Mouse (Mus musculus): ENCODE measurements around the gene Olfr365. TPM values are rescaled to one million over a fixed set of nuclear protein-coding genes. Genes with fewer than 3 reads are reported as not detected.

Gene Olfr365
- polyA plus RNA-seq (2016; fragmentation: Nextera tagmentation; extraction: Ambion mirVana): not detected in 2 replicates

GRCm38 (mm10) chr2:37187898-37188297 is at the start of gene Olfr365:
Olfr365 (plus strand) TSS chr2:37188198.
- Histone ChIP-seq H3K4me1 (replicated peaks) (no peaks in the 10 kb centered on the region), H3K4me3 (replicated peaks) (no peak within 1 kb of the TSS), H3K27me3 (no peaks in the 10 kb centered on the region), H3K9me3 (peaks cover 5% of the 10 kb centered on the region; the same call in 1 of the 2 replicates), H3K9ac (replicated peaks) (no peak within 1 kb of the TSS), H3K27ac (no peak within 1 kb of the TSS), H3K4me2 (no peak within 1 kb of the TSS), H3K36me3 (no peaks in the 10 kb centered on the region)
- 80% methylated on average over 3 of the region's 3 CpGs for WGBS
- ATAC-seq (ENCODE audit: insufficient number of reproducible peaks, insufficient read depth, low FRiP score, low TSS enrichment, low read depth): no peak

GRCm38 (mm10) chr2:37139022-37139421 is 49.0 kb upstream of the Olfr365 start, which contains the start of gene Olfr364-ps1:
Olfr364-ps1 (plus strand) TSS chr2:37139322.
- Histone ChIP-seq H3K36me3 (no peaks in the 10 kb centered on the region), H3K27me3 (no peaks in the 10 kb centered on the region), H3K27ac (no peak within 1 kb of the TSS), H3K9me3 (peaks cover 21% of the 10 kb centered on the region), H3K9ac (replicated peaks) (no peak within 1 kb of the TSS), H3K4me2 (no peak within 1 kb of the TSS), H3K4me1 (replicated peaks) (no peaks in the 10 kb centered on the region), H3K4me3 (replicated peaks) (no peak within 1 kb of the TSS)
- ATAC-seq (ENCODE audit: insufficient number of reproducible peaks, insufficient read depth, low FRiP score, low TSS enrichment, low read depth): no peak
- 82% methylated on average over 3 of the region's 3 CpGs for WGBS

- Histone ChIP-seq H3K9me3 (peaks cover 13% of the 10 kb centered on the region; the same call in 1 of the 2 replicates), H3K27ac (no peak within 1 kb of the TSS), H3K4me1 (replicated peaks) (no peaks in the 10 kb centered on the region), H3K36me3 (no peaks in the 10 kb centered on the region), H3K9ac (replicated peaks) (no peak within 1 kb of the TSS), H3K4me3 (replicated peaks) (no peak within 1 kb of the TSS), H3K4me2 (no peak within 1 kb of the TSS), H3K27me3 (no peaks in the 10 kb centered on the region)
- no peak for ATAC-seq (ENCODE audit: insufficient number of reproducible peaks, insufficient read depth, low FRiP score, low TSS enrichment, low read depth)
Observed at GRCm38 (mm10) chr2:37211274-37211673, 23.3 kb downstream of the Olfr365 start, which contains the start of gene Olfr366. Olfr366 (plus strand) TSS chr2:37211574.

Other genes starting within 250 kb of the Olfr365 start
- not detected in 2 replicates for gene Olfr357, start 194.4 kb upstream of the Olfr365 start, polyA plus RNA-seq (2016; fragmentation: Nextera tagmentation; extraction: Ambion mirVana)
- gene Olfr358, start 178.9 kb upstream of the Olfr365 start, polyA plus RNA-seq (2016; fragmentation: Nextera tagmentation; extraction: Ambion mirVana): not detected in 2 replicates
- not detected in 2 replicates for gene Olfr360, start 122.5 kb upstream of the Olfr365 start, polyA plus RNA-seq (2016; fragmentation: Nextera tagmentation; extraction: Ambion mirVana)
- not detected in 2 replicates for gene Olfr361, start 98.9 kb upstream of the Olfr365 start, polyA plus RNA-seq (2016; fragmentation: Nextera tagmentation; extraction: Ambion mirVana)
- gene Olfr362, start 70.3 kb upstream of the Olfr365 start, polyA plus RNA-seq (2016; fragmentation: Nextera tagmentation; extraction: Ambion mirVana): not detected in 2 replicates
- not detected in 2 replicates for gene Olfr364-ps1, start 48.9 kb upstream of the Olfr365 start, polyA plus RNA-seq (2016; fragmentation: Nextera tagmentation; extraction: Ambion mirVana)
- gene Olfr366, start 23.4 kb downstream of the Olfr365 start, polyA plus RNA-seq (2016; fragmentation: Nextera tagmentation; extraction: Ambion mirVana): not detected in 2 replicates
- gene Olfr368, start 138.3 kb downstream of the Olfr365 start, polyA plus RNA-seq (2016; fragmentation: Nextera tagmentation; extraction: Ambion mirVana): not detected in 2 replicates
- 48.1 and 50.5 TPM in 2 replicates for gene Pdcl, start 171.1 kb downstream of the Olfr365 start, polyA plus RNA-seq (2016; fragmentation: Nextera tagmentation; extraction: Ambion mirVana)
- gene Rc3h2, start 234.7 kb downstream of the Olfr365 start, polyA plus RNA-seq (2016; fragmentation: Nextera tagmentation; extraction: Ambion mirVana): 22.2 and 25.6 TPM in 2 replicates